Mouse (Mus musculus) MEL (cell line): Measurements from ENCODE around the gene Ifna15. TPM values are rescaled to one million over a fixed set of nuclear protein-coding genes. Genes with fewer than 3 reads are reported as not detected.
"Not testable (repeated sequence)": the region's sequence is repeated elsewhere in the genome, so short reads cannot be mapped to it uniquely, and the experiment has no call there.

ENCODE experiments used
- DNase-seq: peaks from one replicate; pipeline ENCODE4 v3.0.0; 2011; ENCODE audit warnings: low read depth, low spot score
- H3K27ac ChIP-seq: 2 replicates; pipeline ENCODE4 v1.5.1; 2012; ENCODE audit warnings: low read depth, mild to moderate bottlenecking, control low read depth, low read length, moderate library complexity; ENCODE audit not compliant: control insufficient read depth
- H3K27me3 ChIP-seq, 2 experiments: fragments of 150-350 bp in 1 of 2; sonication (generic) in 1 of 2; 2 replicates each; pipeline ENCODE4 v1.6.1; 2012; ENCODE audit warnings: low read length in 2 of 2, mild to moderate bottlenecking in 2 of 2, improper control_type of control experiment in 1 of 2, moderate library complexity in 1 of 2; ENCODE audit not compliant: insufficient read depth in 2 of 2, control insufficient read depth in 1 of 2
- H3K36me3 ChIP-seq, 2 experiments: 2 replicates each; pipeline ENCODE4 v1.6.1; 2012 to 2014; ENCODE audit warnings: low read length in 2 of 2, improper control_type of control experiment in 1 of 2, inconsistent platforms in 1 of 2, mild to moderate bottlenecking in 1 of 2; ENCODE audit not compliant: insufficient read depth in 2 of 2, control insufficient read depth in 1 of 2
- H3K4me1 ChIP-seq, 2 experiments: fragments of 150-350 bp in 1 of 2; sonication (generic) in 1 of 2; 2 replicates each; pipeline ENCODE4 v1.6.1; 2012; ENCODE audit warnings: low read length in 2 of 2, improper control_type of control experiment in 1 of 2, mild to moderate bottlenecking in 1 of 2; ENCODE audit not compliant: insufficient read depth in 2 of 2, control insufficient read depth in 1 of 2
- H3K4me3 ChIP-seq, 2 experiments: fragments of 150-350 bp in 1 of 2; sonication (generic) in 1 of 2; 2 replicates each; pipeline ENCODE4 v1.5.1; 2012; ENCODE audit warnings: low read depth in 2 of 2, low read length in 2 of 2, mild to moderate bottlenecking in 2 of 2, moderate library complexity in 2 of 2, control low read depth in 1 of 2, improper control_type of control experiment in 1 of 2; ENCODE audit not compliant: control insufficient read depth in 1 of 2, insufficient read depth in 1 of 2
- H3K79me2 ChIP-seq: 2 replicates; pipeline ENCODE4 v1.6.1; 2012; ENCODE audit warnings: mild to moderate bottlenecking, low read length, moderate library complexity; ENCODE audit not compliant: control insufficient read depth, poor library complexity, insufficient read depth
- H3K9ac ChIP-seq: 2 replicates; pipeline ENCODE4 v1.6.1; 2012; ENCODE audit warnings: low read depth, mild to moderate bottlenecking, control low read depth, low read length, moderate library complexity; ENCODE audit not compliant: control insufficient read depth, poor library complexity, severe bottlenecking
- H3K9me3 ChIP-seq: fragments of 150-350 bp; sonication (generic); replicated peaks from 2 replicates; pipeline ENCODE4 v1.6.1; 2012; ENCODE audit warnings: mild to moderate bottlenecking, low read length, improper control_type of control experiment, moderate library complexity; ENCODE audit not compliant: insufficient read depth
- BHLHE40 ChIP-seq: IDR thresholded peaks from 2 replicates; pipeline ENCODE4 v1.6.1; 2012; ENCODE audit warnings: low read depth, mild to moderate bottlenecking, inconsistent platforms, low read length, improper control_type of control experiment, borderline replicate concordance
- CHD1 ChIP-seq: IDR thresholded peaks from 2 replicates; pipeline ENCODE4 v1.6.1; 2012; ENCODE audit warnings: low read depth, mild to moderate bottlenecking, inconsistent platforms, low read length, improper control_type of control experiment
- CHD2 ChIP-seq: IDR thresholded peaks from 2 replicates; pipeline ENCODE4 v1.6.1; 2011; ENCODE audit warnings: low read length, improper control_type of control experiment
- CTCF ChIP-seq, 3 experiments: IDR thresholded peaks in 2 of 3; conservative IDR thresholded peaks in 1 of 3; 2 replicates each; pipeline ENCODE4 v1.5.1; 2011 to 2012; ENCODE audit warnings: low read length in 3 of 3, low read depth in 2 of 3, mild to moderate bottlenecking in 2 of 3, improper control_type of control experiment in 1 of 3, inconsistent platforms in 1 of 3, mixed read lengths in 1 of 3, moderate library complexity in 1 of 3; ENCODE audit not compliant: control insufficient read depth in 1 of 3, insufficient read depth in 1 of 3, poor library complexity in 1 of 3, severe bottlenecking in 1 of 3
- E2F4 ChIP-seq: IDR thresholded peaks from 2 replicates; pipeline ENCODE4 v1.6.1; 2011; ENCODE audit warnings: low read depth, low read length, improper control_type of control experiment, borderline replicate concordance
- EP300 ChIP-seq, 2 experiments: IDR thresholded peaks; 2 replicates each; pipeline ENCODE4 v1.6.1; 2011; ENCODE audit warnings: improper control_type of control experiment in 2 of 2, low read length in 2 of 2, low read depth in 1 of 2, mild to moderate bottlenecking in 1 of 2
- GABPA ChIP-seq: IDR thresholded peaks from 2 replicates; pipeline ENCODE4 v1.6.1; 2012; ENCODE audit warnings: low read depth, mild to moderate bottlenecking, inconsistent platforms, low read length, improper control_type of control experiment, moderate library complexity
- GATA1 ChIP-seq: IDR thresholded peaks from 2 replicates; pipeline ENCODE4 v1.6.1; 2011; ENCODE audit warnings: low read depth, low read length, improper control_type of control experiment
- HCFC1 ChIP-seq: IDR thresholded peaks from 2 replicates; pipeline ENCODE4 v1.6.1; 2012; ENCODE audit warnings: low read depth, mild to moderate bottlenecking, inconsistent platforms, low read length, improper control_type of control experiment, moderate library complexity
- MAX ChIP-seq: IDR thresholded peaks from 2 replicates; pipeline ENCODE4 v1.6.1; 2011; ENCODE audit warnings: low read length, improper control_type of control experiment
- MAZ ChIP-seq: IDR thresholded peaks from 2 replicates; pipeline ENCODE4 v1.6.1; 2012; ENCODE audit warnings: low read depth, mild to moderate bottlenecking, inconsistent platforms, low read length, improper control_type of control experiment
- MXI1 ChIP-seq: IDR thresholded peaks from 2 replicates; pipeline ENCODE4 v1.6.1; 2011; ENCODE audit warnings: mild to moderate bottlenecking, low read depth, low read length, improper control_type of control experiment
- POLR2AphosphoS5 ChIP-seq: IDR thresholded peaks from 2 replicates; pipeline ENCODE4 v1.6.1; 2012; ENCODE audit warnings: low read depth, borderline replicate concordance, mild to moderate bottlenecking, inconsistent platforms, low read length, moderate library complexity, mixed read lengths
- TAL1 ChIP-seq: IDR thresholded peaks from 2 replicates; pipeline ENCODE4 v1.6.1; 2012; ENCODE audit warnings: mild to moderate bottlenecking, inconsistent platforms, low read length, moderate library complexity, mixed read lengths
- TCF12 ChIP-seq: IDR thresholded peaks from 2 replicates; pipeline ENCODE4 v1.6.1; 2014; ENCODE audit warnings: low read depth, mild to moderate bottlenecking, inconsistent platforms, low read length, improper control_type of control experiment, moderate library complexity
- USF1 ChIP-seq: IDR thresholded peaks from 2 replicates; pipeline ENCODE4 v1.6.1; 2014; ENCODE audit warnings: low read depth, mild to moderate bottlenecking, inconsistent platforms, low read length, improper control_type of control experiment, moderate library complexity
- ZMIZ1 ChIP-seq: IDR thresholded peaks from 2 replicates; pipeline ENCODE4 v1.6.1; 2012; ENCODE audit warnings: low read depth, mild to moderate bottlenecking, inconsistent platforms, low read length, improper control_type of control experiment, moderate library complexity
- ZNF384 ChIP-seq: IDR thresholded peaks from 2 replicates; pipeline ENCODE4 v1.6.1; 2012; ENCODE audit warnings: low read depth, mild to moderate bottlenecking, inconsistent platforms, low read length, improper control_type of control experiment
- polyA plus RNA-seq, 2 experiments: library from polyadenylated mRNA; stranded (reverse) in 1 of 2; unstranded in 1 of 2; fragments of >175 nt in 1 of 2; fragments of >200 nt in 1 of 2; gene quantifications; 2 replicates each; pipeline versions ENCODE4 v1.2.1 to v1.2.4; 2012; ENCODE audit warnings: low replicate concordance in 2 of 2, low read depth in 1 of 2; ENCODE audit not compliant: insufficient read length in 2 of 2, insufficient read depth in 1 of 2, missing spikeins in 1 of 2
- total RNA-seq: library from RNA; depleted of rRNA; stranded (reverse); fragments of 300-350 nt; gene quantifications from 2 replicates; pipeline ENCODE4 v1.2.3, GENCODE M21; 2012; rRNA removed

Ifna15 gene
- total RNA-seq, result not detected in 2 replicates
- polyA plus RNA-seq, result not detected

DNA sequence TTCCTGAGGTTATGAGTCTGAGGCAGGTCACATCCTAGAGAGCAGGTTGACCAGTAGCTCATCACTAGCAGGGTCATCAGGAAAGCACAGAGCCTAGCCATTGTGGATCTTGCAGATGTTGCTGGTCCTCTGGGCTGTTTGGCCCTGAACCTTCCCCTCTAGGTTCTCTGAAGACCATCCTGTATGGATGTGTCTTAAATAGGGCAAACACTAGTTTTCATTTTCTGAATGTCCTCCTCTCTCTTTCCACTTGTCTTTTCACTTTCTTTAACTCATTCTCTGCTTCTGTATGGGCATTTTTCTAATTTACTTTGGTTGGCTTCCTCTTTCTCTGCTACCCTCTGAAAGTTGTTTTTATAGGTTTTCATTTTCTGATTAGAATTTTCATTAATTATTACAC is at the start of gene Ifna15:
Gene Ifna15, minus strand, starts transcription at position 101 of the 400 bp plus-strand sequence.
- not testable (repeated sequence) for H3K79me2 ChIP-seq, H3K4me3 ChIP-seq, DNase-seq, H3K4me1 ChIP-seq, H3K27me3 ChIP-seq, H3K9ac ChIP-seq, H3K36me3 ChIP-seq, H3K27ac ChIP-seq, H3K9me3 ChIP-seq

- Histone ChIP-seq H3K27me3 (no peaks in the 10 kb centered on the region; a peak in 1 of 4 replicates), H3K9me3 (no peaks in the 10 kb centered on the region), H3K4me1 (no peaks in the 10 kb centered on the region), H3K4me3 (no peak within 1 kb of the TSS), H3K9ac (no peak within 1 kb of the TSS), H3K36me3 (no peaks in the 10 kb centered on the region), H3K79me2 (no peaks in the 10 kb centered on the region), H3K27ac (no peak within 1 kb of the TSS)
- DNase-seq, result no peak
- TF ChIP-seq CHD2 (no peak), MAZ (no peak), ZNF384 (no peak), MAX (no peak), HCFC1 (no peak), TAL1 (no peak), BHLHE40 (no peak), E2F4 (no peak), TCF12 (no peak), CTCF (IDR thresholded peaks at IDR 0.05 in 2 of 3, conservative IDR thresholded peaks at IDR 0.05 in 1 of 3; ENCODE audit: control insufficient read depth in 1 of 3, insufficient read depth in 1 of 3, low read depth in 2 of 3, low read length in 3 of 3, poor library complexity in 1 of 3, severe bottlenecking in 1 of 3) (no peak), CHD1 (no peak), POLR2AphosphoS5 (no peak), ZMIZ1 (no peak)
These were observed 45.2 kb upstream of the Ifna15 start, which contains the start of gene Ifna12 for GRCm38 (mm10) chr4:88603276-88603675. Ifna12 (minus strand) TSS chr4:88603376.

GRCm38 (mm10) chr4:88592285-88592684 is 34.2 kb upstream of the Ifna15 start, which contains the start of gene Ifna9:
Ifna9 (minus strand) TSS chr4:88592385.
- no peak within 1 kb of the TSS for H3K9ac ChIP-seq
- no peaks in the 10 kb centered on the region for H3K36me3 ChIP-seq
- peaks cover 4 to 7% of the 10 kb centered on the region in 2 experiments; a peak in 3 of 4 replicates for H3K27me3 ChIP-seq
- no peaks in the 10 kb centered on the region for H3K9me3 ChIP-seq
- no peak for TF ChIP-seq GABPA
- no peak for TF ChIP-seq EP300 (IDR thresholded peaks at IDR 0.05; ENCODE audit: low read depth in 1 of 2, low read length in 2 of 2)
- TF ChIP-seq ZNF384, result no peak
- no peak for TF ChIP-seq USF1
- no peak for TF ChIP-seq MXI1
- TF ChIP-seq GATA1, result no peak
- no peak within 1 kb of the TSS for H3K4me3 ChIP-seq
- DNase-seq, result no peak
- H3K4me1 ChIP-seq, result no peaks in the 10 kb centered on the region
- no peaks in the 10 kb centered on the region for H3K79me2 ChIP-seq
- H3K27ac ChIP-seq, result no peak within 1 kb of the TSS
